In genomic region chr4:150287463-150287862, GRCm38 (mm10) we compare ENCODE assay signal across 6 mouse cellular contexts. TPM values are rescaled to one million over a fixed set of nuclear protein-coding genes. Genes with fewer than 3 reads are reported as not detected.
DNase-seq lines count a peak whose midpoint lies in the region; ATAC-seq and TF ChIP-seq lines count a peak whose summit lies in the region.
"Not testable (repeated sequence)": the region's sequence is repeated elsewhere in the genome, so short reads cannot be mapped to it uniquely, and the experiment has no call there.

No protein-coding gene starts in this region.

- H3K79me2 ChIP-seq in liver, adult 2 months (ENCODE audit: control insufficient read depth, insufficient read depth, low read length): peaks cover 42% of the 10 kb centered on the region
- H3K79me2 ChIP-seq in myocyte (ENCODE audit: control insufficient read depth, insufficient read depth): peaks cover 96% of the 10 kb centered on the region

- TF ChIP-seq POLR2A in liver, adult 2 months (IDR thresholded peaks at IDR 0.05; ENCODE audit: extremely low read depth, insufficient read depth, low read length); myocyte (IDR thresholded peaks at IDR 0.05; ENCODE audit: insufficient read length, low read depth): not testable (repeated sequence)

- not testable (repeated sequence) for H3K9ac ChIP-seq in liver, adult 2 months (ENCODE audit: low read depth, low read length); midbrain, embryonic 11.5 days (ENCODE audit: low read length)

- not testable (repeated sequence) for H3K9me3 ChIP-seq in midbrain, embryonic 11.5 days (ENCODE audit: control insufficient read depth, low read length)

- not testable (repeated sequence) for H3K4me2 ChIP-seq in midbrain, embryonic 11.5 days; myocyte (ENCODE audit: low read depth)

- not testable (repeated sequence) for ATAC-seq in midbrain, embryonic 11.5 days (ENCODE audit: low FRiP score)

- DNase-seq in 3T3-L1 (ENCODE audit: low read depth, low spot score) (peak; percentile 62), NIH3T3 (ENCODE audit: low read depth) (peak; percentile 21)
- DNase-seq in heart, adult 11 months: peak; percentile 57
- DNase-seq in liver, adult 2 months (ENCODE audit: extremely low read depth, low read depth, low spot score): peak; percentile 46
- peak; percentile 53 for DNase-seq in midbrain, embryonic 11.5 days (ENCODE audit: low spot score, missing footprints)

- 53% methylated on average over 1 of the region's 1 CpGs for WGBS in liver, adult 2 months
- 97% methylated on average over 1 of the region's 1 CpGs for WGBS in midbrain, embryonic 11.5 days

- H3K36me3 ChIP-seq in liver, adult 2 months (ENCODE audit: control insufficient read depth, insufficient read depth, low read length); midbrain, embryonic 11.5 days (ENCODE audit: control insufficient read depth, insufficient read depth, low read length); myocyte (ENCODE audit: control insufficient read depth, insufficient read depth): not testable (repeated sequence)

- not testable (repeated sequence) for H3K27me3 ChIP-seq in liver, adult 2 months (ENCODE audit: control insufficient read depth, insufficient read depth, low read length); midbrain, embryonic 11.5 days (ENCODE audit: control insufficient read depth, insufficient read depth, low read length); myocyte (ENCODE audit: control insufficient read depth, insufficient read depth, insufficient read length)

- H3K4me1 ChIP-seq in liver, adult 2 months (ENCODE audit: control insufficient read depth, insufficient read depth, low read length): peaks cover 14% of the 10 kb centered on the region
- not testable (repeated sequence) for H3K4me1 ChIP-seq in midbrain, embryonic 11.5 days (ENCODE audit: control insufficient read depth, insufficient read depth, low read length)

- not testable (repeated sequence) for TF ChIP-seq CTCF in liver, adult 2 months (IDR thresholded peaks at IDR 0.05; ENCODE audit: low read depth, low read length)

- H3K27ac ChIP-seq in liver, adult 2 months (replicated peaks; ENCODE audit: insufficient read depth, low read depth, low read length); midbrain, embryonic 11.5 days (ENCODE audit: low read depth, low read length): not testable (repeated sequence)

- H3ac ChIP-seq in myocyte (ENCODE audit: control insufficient read depth, insufficient read length): not testable (repeated sequence)

- not testable (repeated sequence) for H3K4me3 ChIP-seq in liver, adult 2 months (ENCODE audit: insufficient read depth, low read depth, low read length); midbrain, embryonic 11.5 days (ENCODE audit: low read depth, low read length); myocyte

TF ChIP-seq in myocyte, 11 proteins besides CTCF, POLR2A, EP300 and RAD21:
- TF ChIP-seq CEBPB (IDR thresholded peaks at IDR 0.05; ENCODE audit: insufficient read depth, poor library complexity, severe bottlenecking): peak; percentile 84

RNA-seq across cellular contexts. Expression of gene Rere, which starts 6.0 kb away (rescaled TPM):
- 10.0 and 10.7 TPM in 2 replicates for total RNA-seq in liver, adult 2 months (2014; rRNA removed)
- 5.8 and 8.8 TPM in 2 replicates for polyA plus RNA-seq in liver, adult 2 months (2012; rRNA removed)
- polyA plus RNA-seq in midbrain, embryonic 11.5 days (2014; fragmentation: Nextera tagmentation; extraction: Ambion mirVana): 34.2 and 36.8 TPM in 2 replicates
- polyA plus RNA-seq in myocyte (2012; fragmentation: generic; extraction: Trizol): 34.0 TPM

RNA-seq across cellular contexts. Expression of gene Eno1, which starts 50.9 kb away (rescaled TPM):
- 386 and 392 TPM in 2 replicates for total RNA-seq in liver, adult 2 months (2014; rRNA removed)
- 283 and 350 TPM in 2 replicates for polyA plus RNA-seq in liver, adult 2 months (2012; rRNA removed)
- 1,438 and 1,518 TPM in 2 replicates for polyA plus RNA-seq in midbrain, embryonic 11.5 days (2014; fragmentation: Nextera tagmentation; extraction: Ambion mirVana)
- 1,358 TPM for polyA plus RNA-seq in myocyte (2012; fragmentation: generic; extraction: Trizol)
